Mouse (Mus musculus): ENCODE results near the gene Cnih2. TPM values are rescaled to one million over a fixed set of nuclear protein-coding genes. Genes with fewer than 3 reads are reported as not detected.
A peak's percentile ranks its signal among the peaks of the same experiment; 100 is the strongest.
"Not testable (repeated sequence)": the region's sequence is repeated elsewhere in the genome, so short reads cannot be mapped to it uniquely, and the experiment has no call there.

Gene Cnih2
- polyA plus RNA-seq, 1 experiment from 2014 or later, result 0.70 TPM

DNA sequence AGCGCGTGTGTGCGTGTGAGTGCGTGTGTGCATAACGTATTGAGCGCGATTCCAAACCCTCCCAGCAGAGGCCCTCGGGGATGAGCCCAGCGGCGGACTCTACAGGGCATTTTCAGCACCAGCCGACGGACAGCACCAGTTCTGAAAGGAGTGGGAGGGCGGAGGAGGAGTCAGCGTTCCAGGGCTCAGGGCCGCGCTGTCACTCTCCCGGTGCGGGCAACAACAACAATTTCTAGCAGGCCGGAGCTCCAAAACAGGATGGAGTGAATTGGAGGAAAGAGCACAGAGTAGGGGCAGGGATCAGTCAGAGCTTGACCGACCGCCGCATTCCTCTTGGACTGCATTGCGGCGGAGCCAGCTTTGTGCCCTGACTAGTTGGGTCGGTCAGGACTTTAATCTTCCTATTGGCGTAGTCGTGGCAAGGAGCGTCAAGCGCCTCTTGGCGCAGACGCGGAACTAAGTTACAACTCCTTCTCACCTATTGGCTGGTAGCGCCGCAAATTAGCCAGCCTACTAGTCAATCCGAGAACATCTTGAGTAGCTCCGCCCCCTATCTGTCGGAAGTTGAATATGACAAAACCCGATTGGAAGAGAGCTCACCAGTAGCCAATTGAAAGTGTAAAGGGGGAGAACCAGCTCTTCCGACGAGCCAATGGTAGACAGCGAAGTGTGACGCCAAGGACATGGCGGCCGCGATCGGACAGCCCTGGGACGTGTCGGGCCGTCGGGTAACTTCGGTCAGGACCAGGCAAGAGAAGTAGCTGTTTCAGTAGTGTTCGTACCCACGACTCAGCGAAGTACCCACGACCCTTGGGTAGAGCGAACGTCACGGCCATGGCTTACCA is 10.2 kb downstream of the Cnih2 start, which contains the start of gene Yif1a:
TSS of gene Yif1a (plus strand) at position 655 of the 845 bp plus-strand sequence.
- DNase-seq (ENCODE audit: low spot score) (peak; percentile 100), ATAC-seq (peak; percentile 94)
- TF ChIP-seq EP300 (IDR thresholded peaks at IDR 0.05) (no peak), CTCF (IDR thresholded peaks at IDR 0.05) (peak; percentile 85)
- H3K9me3 ChIP-seq (ENCODE audit: low read length), result no peaks in the 10 kb centered on the region
- peak within 1 kb of the TSS; percentile 60 for H3K9ac ChIP-seq (replicated peaks; ENCODE audit: low read depth)
- peak within 1 kb of the TSS; percentile 73 for H3K4me3 ChIP-seq (ENCODE audit: low read depth, low read length)
- H3K4me2 ChIP-seq (replicated peaks; ENCODE audit: low read depth, low read length), result peak within 1 kb of the TSS; percentile 93
- under 1% methylated on average over 58 of the region's 58 CpGs for WGBS
- peaks cover 16% of the 10 kb centered on the region; the same call in 1 of the 2 replicates for H3K36me3 ChIP-seq (ENCODE audit: insufficient read depth, low read length)
- peaks cover 23% of the 10 kb centered on the region for H3K27me3 ChIP-seq (replicated peaks; ENCODE audit: insufficient read depth, low read length)
- no peaks in the 10 kb centered on the region; the same call in 1 of the 2 replicates for H3K4me1 ChIP-seq (ENCODE audit: insufficient read depth, low read depth, low read length)
- H3K27ac ChIP-seq (ENCODE audit: low read length), result peak within 1 kb of the TSS; percentile 73

DNA sequence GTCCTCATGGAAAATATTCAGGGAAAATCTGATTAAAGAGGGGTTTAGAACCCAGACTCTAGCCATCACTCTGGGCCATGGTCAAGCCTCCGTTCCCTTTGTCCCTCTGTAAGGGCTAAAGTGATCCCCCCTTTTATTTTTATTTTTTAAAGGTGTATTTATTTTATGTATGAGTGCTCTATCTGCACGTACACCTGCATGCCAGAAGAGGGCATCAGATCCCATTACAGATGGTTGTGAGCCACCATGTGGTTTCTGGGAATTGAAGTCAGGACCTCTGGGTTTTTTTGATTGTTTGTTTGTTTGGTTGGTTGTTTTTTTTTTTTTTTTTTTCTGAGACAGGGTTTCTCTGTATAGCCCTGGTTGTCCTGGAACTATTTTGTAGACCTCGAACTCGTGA is 11.8 kb downstream of the Cnih2 start:
- ATAC-seq; H3K9me3 ChIP-seq (ENCODE audit: low read length); H3K36me3 ChIP-seq (ENCODE audit: insufficient read depth, low read length); H3K27ac ChIP-seq (ENCODE audit: low read length); H3K4me1 ChIP-seq (ENCODE audit: insufficient read depth, low read depth, low read length); H3K4me3 ChIP-seq (ENCODE audit: low read depth, low read length); H3K4me2 ChIP-seq (replicated peaks; ENCODE audit: low read depth, low read length); H3K9ac ChIP-seq (replicated peaks; ENCODE audit: low read depth); DNase-seq (ENCODE audit: low spot score): not testable (repeated sequence)
- H3K27me3 ChIP-seq (replicated peaks; ENCODE audit: insufficient read depth, low read length), result peaks cover 37% of the 10 kb centered on the region
- WGBS, result 53% methylated on average over 4 of the region's 4 CpGs
- TF ChIP-seq CTCF (IDR thresholded peaks at IDR 0.05), result peak; percentile 25; the same call in 1 of the 2 replicates

DNA sequence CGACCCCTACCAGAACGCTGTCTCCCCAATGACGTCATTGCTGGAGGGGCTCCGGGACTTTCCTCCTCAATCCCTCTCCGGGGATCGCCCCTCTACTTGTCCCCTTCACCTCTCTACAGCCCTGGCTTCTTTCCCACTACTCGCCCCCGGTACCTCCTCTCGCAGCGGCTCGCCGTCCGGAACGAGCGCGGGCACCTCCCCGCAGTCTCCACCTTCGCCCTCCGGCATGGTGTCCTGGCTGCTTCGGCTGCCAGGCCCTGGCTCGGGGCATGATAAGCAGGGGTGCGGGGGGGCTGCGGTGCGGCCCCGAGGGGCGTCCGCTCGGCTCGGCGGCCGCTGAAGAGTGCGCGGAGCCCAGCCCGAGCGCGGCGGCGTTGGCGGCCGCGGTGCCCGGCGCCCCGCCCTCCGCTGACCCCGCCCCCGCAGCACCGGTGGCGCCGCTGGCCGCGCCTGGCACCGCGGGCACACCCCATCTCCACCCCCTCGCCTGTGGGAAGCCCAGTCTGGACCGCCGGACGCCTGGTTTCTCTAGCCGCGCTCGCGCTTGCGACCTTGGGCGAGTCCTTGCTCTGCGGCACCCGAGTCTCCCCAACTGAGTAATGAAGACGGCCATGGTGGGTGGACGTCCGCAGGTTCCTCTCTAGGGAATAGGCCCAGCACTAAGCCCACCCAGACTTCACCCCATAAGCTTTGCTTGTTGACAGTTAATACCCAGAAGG is 13.0 kb downstream of the Cnih2 start, which contains the start of gene Tmem151a:
TSS of gene Tmem151a (minus strand) at position 387 of the 719 bp plus-strand sequence.
- Histone ChIP-seq H3K36me3 (ENCODE audit: insufficient read depth, low read length) (peaks cover 4% of the 10 kb centered on the region; the same call in 1 of the 2 replicates), H3K9me3 (ENCODE audit: low read length) (no peaks in the 10 kb centered on the region), H3K9ac (replicated peaks; ENCODE audit: low read depth) (no peak within 1 kb of the TSS), H3K4me1 (ENCODE audit: insufficient read depth, low read depth, low read length) (no peaks in the 10 kb centered on the region; the same call in 1 of the 2 replicates), H3K4me2 (replicated peaks; ENCODE audit: low read depth, low read length) (peak within 1 kb of the TSS; percentile 79), H3K27ac (ENCODE audit: low read length) (no peak within 1 kb of the TSS), H3K4me3 (ENCODE audit: low read depth, low read length) (peak within 1 kb of the TSS; percentile 48), H3K27me3 (replicated peaks; ENCODE audit: insufficient read depth, low read length) (peaks cover 48% of the 10 kb centered on the region)
- ATAC-seq (no peak), DNase-seq (ENCODE audit: low spot score) (peak; percentile 54)
- TF ChIP-seq CTCF (IDR thresholded peaks at IDR 0.05) (no peak), EP300 (IDR thresholded peaks at IDR 0.05) (no peak)
- 1% methylated on average over 60 of the region's 69 CpGs for WGBS

- H3K27me3 ChIP-seq (replicated peaks; ENCODE audit: insufficient read depth, low read length), result peaks cover 48% of the 10 kb centered on the region
These were observed 13.5 kb downstream of the Cnih2 start for GRCm38 (mm10) chr19:5084834-5085144.

GRCm38 (mm10) chr19:5083961-5084833 is 14.1 kb downstream of the Cnih2 start:
- no peak for ATAC-seq
- Histone ChIP-seq H3K36me3 (ENCODE audit: insufficient read depth, low read length) (no peaks in the 10 kb centered on the region), H3K9me3 (ENCODE audit: low read length) (no peaks in the 10 kb centered on the region), H3K4me1 (ENCODE audit: insufficient read depth, low read depth, low read length) (no peaks in the 10 kb centered on the region; the same call in 1 of the 2 replicates), H3K4me3 (ENCODE audit: low read depth, low read length) (peak overlapping the region; percentile 48; the same call in 1 of the 2 replicates), H3K27ac (ENCODE audit: low read length) (no peak overlapping the region), H3K27me3 (replicated peaks; ENCODE audit: insufficient read depth, low read length) (peaks cover 48% of the 10 kb centered on the region), H3K4me2 (replicated peaks; ENCODE audit: low read depth, low read length) (no peak overlapping the region), H3K9ac (replicated peaks; ENCODE audit: low read depth) (no peak overlapping the region)
- no peak for DNase-seq (ENCODE audit: low spot score)
- 53% methylated on average over 3 of the region's 3 CpGs for WGBS
- TF ChIP-seq EP300 (IDR thresholded peaks at IDR 0.05), result no peak
- no peak for TF ChIP-seq CTCF (IDR thresholded peaks at IDR 0.05)

More at GRCm38 (mm10) chr19:5084834-5085144, 13.5 kb downstream of the Cnih2 start:
- peaks cover 2% of the 10 kb centered on the region; the same call in 1 of the 2 replicates for H3K36me3 ChIP-seq (ENCODE audit: insufficient read depth, low read length)
- no peaks in the 10 kb centered on the region for H3K9me3 ChIP-seq (ENCODE audit: low read length)
- no peak overlapping the region for H3K27ac ChIP-seq (ENCODE audit: low read length)
- no peak overlapping the region for H3K9ac ChIP-seq (replicated peaks; ENCODE audit: low read depth)
- no peaks in the 10 kb centered on the region; the same call in 1 of the 2 replicates for H3K4me1 ChIP-seq (ENCODE audit: insufficient read depth, low read depth, low read length)
- DNase-seq (ENCODE audit: low spot score) (no peak), ATAC-seq (no peak)
- WGBS, result 4% methylated on average over 12 of the region's 15 CpGs
- no peak for TF ChIP-seq CTCF (IDR thresholded peaks at IDR 0.05)
- TF ChIP-seq EP300 (IDR thresholded peaks at IDR 0.05), result no peak
- H3K4me3 ChIP-seq (ENCODE audit: low read depth, low read length), result peak overlapping the region; percentile 48
- peak overlapping the region; percentile 79 for H3K4me2 ChIP-seq (replicated peaks; ENCODE audit: low read depth, low read length)
